Mouse (Mus musculus) liver, postnatal 0 days (tissue): ENCODE data around the gene Ice1. TPM values are rescaled to one million over a fixed set of nuclear protein-coding genes. Genes with fewer than 3 reads are reported as not detected.

Experiments
- ATAC-seq: fragments of 200-750 bp; cut with Nextera tagmentation; 2 replicates; pipeline ENCODE4 v1.8.0; 2017; ENCODE audit warnings: mild to moderate bottlenecking, moderate library complexity
- DNase-seq: peaks from one replicate; pipeline ENCODE4 v3.0.0-alpha.2; 2016
- H3K27ac ChIP-seq: fragments of 300-500 bp; sonication (generic); 2 replicates; pipeline ENCODE4 v1.5.1; 2014; ENCODE audit warnings: antibody characterized with exemption, moderate library complexity, mild to moderate bottlenecking, low read depth
- H3K27me3 ChIP-seq: fragments of 300-500 bp; sonication (generic); 2 replicates; pipeline ENCODE4 v1.6.1; 2014; ENCODE audit warnings: low read length, control low read depth, mixed read lengths; ENCODE audit not compliant: insufficient read depth
- H3K36me3 ChIP-seq: fragments of 300-500 bp; sonication (generic); replicated peaks from 2 replicates; pipeline ENCODE4 v1.6.1; 2014; ENCODE audit warnings: mild to moderate bottlenecking, control low read depth, low read length, moderate library complexity, mixed read lengths; ENCODE audit not compliant: insufficient read depth
- H3K4me1 ChIP-seq: fragments of 300-500 bp; sonication (generic); 2 replicates; pipeline ENCODE4 v1.6.1; 2014; ENCODE audit warnings: antibody characterized with exemption, mild to moderate bottlenecking, control low read depth; ENCODE audit not compliant: insufficient read depth
- H3K4me2 ChIP-seq: fragments of 300-500 bp; sonication (generic); 2 replicates; pipeline ENCODE4 v1.6.1; 2014; ENCODE audit warnings: low read depth, mild to moderate bottlenecking, low read length, moderate library complexity, mixed read lengths
- H3K4me3 ChIP-seq: fragments of 300-500 bp; sonication (generic); 2 replicates; pipeline ENCODE4 v1.5.1; 2014; ENCODE audit warnings: low read depth, low read length
- H3K9ac ChIP-seq: fragments of 300-500 bp; sonication (generic); replicated peaks from 2 replicates; pipeline ENCODE4 v1.6.1; 2014; ENCODE audit warnings: mild to moderate bottlenecking, moderate library complexity
- H3K9me3 ChIP-seq: fragments of 300-500 bp; sonication (generic); 2 replicates; pipeline ENCODE4 v1.6.1; 2016; ENCODE audit warnings: mild to moderate bottlenecking, control low read depth, low read length, mixed read lengths
- CTCF ChIP-seq: sonication (generic); IDR thresholded peaks from 2 replicates; pipeline ENCODE4 v1.5.1; 2016; ENCODE audit warnings: antibody characterized with exemption, low read depth
- EP300 ChIP-seq: IDR thresholded peaks from 2 replicates; pipeline ENCODE4 v1.6.1; 2016; ENCODE audit warnings: antibody characterized with exemption, low read depth, mild to moderate bottlenecking
- WGBS: fragments of 180-500 bp; shearing (Covaris S2); extraction: QIAGEN DNeasy Blood & Tissue Kit; methylation state at CpG from one replicate; pipeline ENCODE4 v1.1.7; 2014; ENCODE audit not compliant: insufficient replicate concordance; 5-methylcytosine and 5-hydroxymethylcytosine counted together
- polyA plus RNA-seq: library from polyadenylated mRNA; unstranded; fragments of >200 nt; fragmentation: Nextera tagmentation; extraction: Ambion mirVana; gene quantifications from 2 replicates; pipeline ENCODE4 v1.2.1, GENCODE M21; 2015

Gene Ice1
- polyA plus RNA-seq, 1 experiment from 2014 or later = 3.7 TPM

GRCm38 (mm10) chr13:70635591-70635990 is 1.8 kb downstream of the Ice1 start:
- Histone ChIP-seq H3K4me1 (peaks cover 11% of the 10 kb centered on the region), H3K36me3 (no peaks in the 10 kb centered on the region), H3K27ac (no peak overlapping the region), H3K9ac (no peak overlapping the region), H3K4me3 (no peak overlapping the region), H3K27me3 (no peaks in the 10 kb centered on the region), H3K9me3 (no peaks in the 10 kb centered on the region), H3K4me2 (no peak overlapping the region)
- DNase-seq = peak; percentile 7
- TF ChIP-seq CTCF (no peak), EP300 (no peak)
- 66% methylated on average over 2 of the region's 2 CpGs for WGBS
- ATAC-seq = no peak

DNA sequence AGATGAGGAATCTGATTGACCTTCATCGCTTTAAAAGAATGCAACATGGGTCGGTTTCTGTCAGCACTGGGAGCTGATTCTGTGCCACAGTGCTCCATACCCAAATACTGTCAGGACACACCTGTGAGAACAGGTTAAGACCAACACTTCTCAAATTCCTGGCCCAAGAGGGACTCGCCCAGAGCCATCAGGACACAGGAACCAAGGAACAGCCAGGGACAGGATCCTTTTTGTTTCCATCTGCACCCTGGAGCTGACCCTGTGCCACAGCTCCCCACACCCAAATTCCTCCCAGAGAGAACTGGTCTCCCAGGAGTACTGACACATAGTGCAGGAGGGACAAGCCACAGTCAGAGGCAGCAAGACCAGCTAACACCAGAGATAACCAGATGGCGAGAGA is 11.0 kb downstream of the Ice1 start:
- Histone ChIP-seq H3K4me2 (no peak overlapping the region), H3K9me3 (no peaks in the 10 kb centered on the region), H3K36me3 (0 out of 2 replicates have a peak, but pooled peaks cover under 1% of the 10 kb centered on the region), H3K9ac (no peak overlapping the region), H3K27me3 (no peaks in the 10 kb centered on the region), H3K27ac (no peak overlapping the region), H3K4me3 (no peak overlapping the region), H3K4me1 (no peaks in the 10 kb centered on the region)
- DNase-seq (no peak), ATAC-seq (no peak)
- TF ChIP-seq EP300 (no peak), CTCF (no peak)
- WGBS = 79% methylated on average over 4 of the region's 4 CpGs

DNA sequence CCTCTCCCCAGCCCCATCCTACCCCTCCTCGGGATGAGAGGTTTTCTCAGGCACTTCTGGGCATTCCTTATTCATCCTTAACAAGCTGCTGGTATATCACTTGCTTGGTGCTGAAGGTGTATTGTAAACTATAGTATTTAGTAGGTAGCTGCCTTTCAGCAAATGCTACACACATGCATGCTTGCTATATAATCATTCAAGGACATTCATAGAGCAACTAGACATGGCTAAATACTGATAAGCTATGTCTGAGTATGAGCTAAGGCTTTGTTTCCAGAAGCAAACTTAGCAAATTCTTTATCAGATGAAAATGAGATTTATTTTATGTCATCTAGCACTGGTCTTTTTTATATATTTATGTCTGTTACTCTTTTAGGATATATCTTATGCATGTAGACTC is 11.8 kb downstream of the Ice1 start:
- Histone ChIP-seq H3K27me3 (no peaks in the 10 kb centered on the region), H3K9ac (no peak overlapping the region), H3K36me3 (0 out of 2 replicates have a peak, but pooled peaks cover 5% of the 10 kb centered on the region), H3K27ac (no peak overlapping the region), H3K4me3 (no peak overlapping the region), H3K9me3 (no peaks in the 10 kb centered on the region), H3K4me2 (no peak overlapping the region), H3K4me1 (no peaks in the 10 kb centered on the region)
- DNase-seq (no peak), ATAC-seq (no peak)
- TF ChIP-seq EP300 (no peak), CTCF (no peak)
- 62% methylated on average over 1 of the region's 1 CpGs for whole genome bisulfite sequencing

DNA sequence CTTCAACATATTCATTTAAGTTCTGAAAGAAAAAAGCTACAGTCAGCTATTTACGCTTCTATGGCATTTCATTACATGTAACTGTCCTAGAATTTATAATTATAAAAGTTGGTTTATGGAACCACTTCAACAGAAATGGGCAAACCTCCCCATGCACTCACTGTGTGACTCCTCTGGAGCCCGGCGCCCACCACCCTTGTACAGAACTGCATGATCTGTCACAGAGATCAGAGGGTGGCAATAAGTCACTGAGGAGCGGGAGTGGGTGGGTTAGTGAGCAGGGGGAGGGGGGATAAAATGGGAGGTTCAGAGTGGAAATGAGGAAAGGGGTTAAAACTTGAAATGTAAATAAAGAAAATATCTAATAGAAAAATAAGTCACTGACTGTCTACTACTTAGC is 13.0 kb downstream of the Ice1 start:
- no peak overlapping the region for H3K4me2 ChIP-seq
- H3K36me3 ChIP-seq = peaks cover 16% of the 10 kb centered on the region
- TF ChIP-seq CTCF (no peak), EP300 (no peak)
- ATAC-seq (no peak), DNase-seq (no peak)
- 88% methylated on average over 4 of the region's 4 CpGs for WGBS
- H3K27ac ChIP-seq = no peak overlapping the region
- H3K4me1 ChIP-seq = no peaks in the 10 kb centered on the region
- H3K27me3 ChIP-seq = no peaks in the 10 kb centered on the region
- no peak overlapping the region for H3K4me3 ChIP-seq
- no peaks in the 10 kb centered on the region for H3K9me3 ChIP-seq
- no peak overlapping the region for H3K9ac ChIP-seq

- peak; percentile 4 for DNase-seq
These were observed 14.9 kb downstream of the Ice1 start for GRCm38 (mm10) chr13:70622461-70623057.

GRCm38 (mm10) chr13:70621509-70621908 is 15.9 kb downstream of the Ice1 start:
- H3K36me3 ChIP-seq = peaks cover 30% of the 10 kb centered on the region
- 85% methylated on average over 9 of the region's 9 CpGs for WGBS

More at GRCm38 (mm10) chr13:70622461-70623057, 14.9 kb downstream of the Ice1 start:
- H3K4me2 ChIP-seq = no peak overlapping the region
- no peak overlapping the region for H3K9ac ChIP-seq
- no peaks in the 10 kb centered on the region for H3K27me3 ChIP-seq
- no peak overlapping the region for H3K27ac ChIP-seq
- no peak overlapping the region for H3K4me3 ChIP-seq
- 81% methylated on average over 4 of the region's 4 CpGs for WGBS
- H3K4me1 ChIP-seq = no peaks in the 10 kb centered on the region
- ATAC-seq = no peak
- peaks cover 25% of the 10 kb centered on the region for H3K36me3 ChIP-seq
- H3K9me3 ChIP-seq = no peaks in the 10 kb centered on the region
- no peak for TF ChIP-seq EP300

DNA sequence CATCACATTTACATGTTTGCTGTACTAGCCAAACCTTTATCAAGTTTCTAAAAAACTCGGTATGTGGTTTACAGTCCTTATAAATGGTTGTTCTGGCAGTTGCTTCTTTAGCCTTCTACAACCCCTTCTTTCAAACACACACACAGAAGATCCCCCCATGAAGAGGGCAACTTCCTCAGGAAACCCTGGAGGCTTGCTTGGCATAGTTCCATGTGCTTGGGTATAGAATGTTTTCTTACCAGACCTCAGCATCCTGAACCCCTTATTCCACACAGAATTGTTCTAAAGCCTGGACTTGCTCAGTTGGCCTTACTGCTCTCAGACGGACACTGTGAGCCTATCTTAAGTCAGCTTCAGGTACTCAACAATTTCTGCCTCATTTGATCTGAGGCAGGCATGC is 24.6 kb downstream of the Ice1 start:
- Histone ChIP-seq H3K4me1 (no peaks in the 10 kb centered on the region), H3K9ac (no peak overlapping the region), H3K27me3 (no peaks in the 10 kb centered on the region), H3K4me2 (no peak overlapping the region), H3K9me3 (no peaks in the 10 kb centered on the region), H3K27ac (no peak overlapping the region), H3K36me3 (peaks cover 53% of the 10 kb centered on the region), H3K4me3 (no peak overlapping the region)
- TF ChIP-seq CTCF = no peak
- no peak for TF ChIP-seq EP300
- ATAC-seq (no peak), DNase-seq (no peak)
- 58% methylated on average over 2 of the region's 2 CpGs for whole genome bisulfite sequencing

More at GRCm38 (mm10) chr13:70621509-70621908, 15.9 kb downstream of the Ice1 start:
- Histone ChIP-seq H3K27ac (no peak overlapping the region), H3K4me3 (no peak overlapping the region), H3K4me2 (no peak overlapping the region), H3K4me1 (no peaks in the 10 kb centered on the region), H3K9ac (no peak overlapping the region), H3K27me3 (no peaks in the 10 kb centered on the region), H3K9me3 (no peaks in the 10 kb centered on the region)
- DNase-seq (no peak), ATAC-seq (no peak)
- TF ChIP-seq EP300 (no peak), CTCF (no peak)
